Mouse (Mus musculus) heart, adult 8-10 months (tissue): ENCODE results near the gene Rps6ka2. TPM values are rescaled to one million over a fixed set of nuclear protein-coding genes. Genes with fewer than 3 reads are reported as not detected.
A peak's percentile ranks its signal among the peaks of the same experiment; 100 is the strongest.

Source experiments
- DNase-seq: peaks from one replicate; pipeline ENCODE4 v3.0.0; 2022; ENCODE audit warnings: low spot score
- total RNA-seq, 4 experiments: library from RNA; stranded (reverse); gene quantifications; 2 replicates each; pipeline ENCODE4 v1.2.4; 2022

Rps6ka2 gene
- total RNA-seq, 4 experiments from 2014 or later = 44.5 to 56.3 (median 52.4) TPM

- peak; percentile 17 for DNase-seq
Observed at GRCm38 (mm10) chr17:7219044-7219718, 49.3 kb downstream of the Rps6ka2 start.

GRCm38 (mm10) chr17:7221310-7221709 is 51.4 kb downstream of the Rps6ka2 start:
- no peak for DNase-seq

GRCm38 (mm10) chr17:7222198-7222597 is 52.3 kb downstream of the Rps6ka2 start:
- no peak for DNase-seq

GRCm38 (mm10) chr17:7228545-7228944 is 58.6 kb downstream of the Rps6ka2 start:
- no peak for DNase-seq

DNA sequence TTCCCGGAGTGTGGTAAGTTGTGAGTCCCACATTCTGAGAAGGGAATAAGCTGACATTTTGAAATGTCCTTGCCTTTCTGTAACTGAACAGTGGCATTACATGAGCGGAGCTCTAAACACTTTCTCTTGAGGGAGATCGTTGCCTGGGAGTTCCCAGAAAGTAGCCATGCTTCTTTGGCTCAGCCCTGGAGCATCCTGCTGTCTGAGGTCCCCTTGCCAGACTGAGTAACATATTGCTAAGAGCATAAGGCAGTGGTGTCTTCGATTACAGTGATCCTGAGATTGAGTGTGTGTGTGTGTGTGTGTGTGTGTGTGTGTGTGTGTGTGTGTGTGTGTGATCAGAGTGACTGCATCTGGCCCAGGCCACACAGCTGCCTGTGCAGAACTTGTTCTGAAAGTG is 61.4 kb downstream of the Rps6ka2 start:
- DNase-seq = no peak

- no peak for DNase-seq
Observed at GRCm38 (mm10) chr17:7231790-7232189, 61.9 kb downstream of the Rps6ka2 start.

DNA sequence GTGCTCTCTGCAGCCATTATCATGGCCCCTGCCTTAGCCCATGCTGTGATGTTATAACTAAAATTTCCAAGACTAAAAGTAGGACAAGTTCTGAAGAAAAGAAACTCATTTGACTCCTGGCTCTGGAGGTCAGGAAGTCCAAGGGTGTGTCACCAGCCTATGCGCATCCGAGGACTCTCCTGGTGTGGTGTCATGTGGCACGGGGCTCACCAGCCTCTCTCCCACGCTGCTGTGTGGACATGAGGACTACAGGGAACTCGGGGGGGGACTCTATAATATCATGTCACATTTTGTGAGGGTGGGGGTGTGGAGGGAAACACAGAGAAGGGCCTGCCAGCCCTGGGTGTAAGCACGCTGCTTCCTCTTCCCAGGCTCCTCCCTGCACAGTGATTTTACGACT is 62.5 kb downstream of the Rps6ka2 start:
- no peak for DNase-seq

DNA sequence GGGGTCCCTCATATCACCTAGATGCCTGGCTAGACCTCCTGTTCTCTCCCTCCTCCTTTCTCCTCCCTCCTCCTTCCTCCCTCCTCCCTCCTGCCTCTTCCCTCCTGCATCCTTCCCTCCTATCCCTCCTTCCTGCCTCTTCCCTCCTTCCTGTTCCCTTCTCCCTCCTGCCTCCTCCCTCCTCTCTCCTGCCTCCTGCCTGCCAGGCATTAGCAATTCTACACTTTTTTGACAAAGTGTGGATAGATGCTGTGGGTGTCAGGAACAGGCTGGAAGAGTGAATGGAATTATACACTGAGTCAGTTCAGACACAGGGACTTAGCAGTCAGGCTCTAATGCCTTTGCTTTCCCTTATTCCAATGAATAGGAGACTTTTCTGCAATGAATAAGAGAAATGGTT is 63.3 kb downstream of the Rps6ka2 start:
- no peak for DNase-seq

DNA sequence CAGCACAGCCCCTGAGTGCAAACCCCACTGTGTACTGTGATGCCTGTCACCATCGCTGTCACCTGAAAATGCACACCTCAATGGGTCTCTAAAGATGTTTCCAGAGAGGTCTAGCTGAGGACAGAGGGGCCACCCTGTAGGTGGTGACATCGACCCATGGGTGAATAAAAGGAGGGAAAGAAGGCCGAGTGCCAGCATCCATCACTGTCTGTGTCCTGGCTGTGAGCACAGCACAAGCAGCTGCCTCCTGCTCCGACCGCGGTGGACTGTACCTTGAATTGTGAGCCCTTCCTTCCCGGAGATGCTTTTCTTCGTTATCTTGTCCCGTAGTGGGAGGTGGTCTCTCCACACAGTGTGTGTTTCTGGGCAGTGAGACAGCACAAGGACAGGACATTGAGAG is 67.8 kb downstream of the Rps6ka2 start:
- no peak for DNase-seq

- no peak for DNase-seq
Observed at GRCm38 (mm10) chr17:7238766-7239165, 68.9 kb downstream of the Rps6ka2 start.

- no peak for DNase-seq
Observed at GRCm38 (mm10) chr17:7240526-7240925, 70.6 kb downstream of the Rps6ka2 start.

- no peak for DNase-seq
Observed at GRCm38 (mm10) chr17:7245078-7245477, 75.2 kb downstream of the Rps6ka2 start.

DNA sequence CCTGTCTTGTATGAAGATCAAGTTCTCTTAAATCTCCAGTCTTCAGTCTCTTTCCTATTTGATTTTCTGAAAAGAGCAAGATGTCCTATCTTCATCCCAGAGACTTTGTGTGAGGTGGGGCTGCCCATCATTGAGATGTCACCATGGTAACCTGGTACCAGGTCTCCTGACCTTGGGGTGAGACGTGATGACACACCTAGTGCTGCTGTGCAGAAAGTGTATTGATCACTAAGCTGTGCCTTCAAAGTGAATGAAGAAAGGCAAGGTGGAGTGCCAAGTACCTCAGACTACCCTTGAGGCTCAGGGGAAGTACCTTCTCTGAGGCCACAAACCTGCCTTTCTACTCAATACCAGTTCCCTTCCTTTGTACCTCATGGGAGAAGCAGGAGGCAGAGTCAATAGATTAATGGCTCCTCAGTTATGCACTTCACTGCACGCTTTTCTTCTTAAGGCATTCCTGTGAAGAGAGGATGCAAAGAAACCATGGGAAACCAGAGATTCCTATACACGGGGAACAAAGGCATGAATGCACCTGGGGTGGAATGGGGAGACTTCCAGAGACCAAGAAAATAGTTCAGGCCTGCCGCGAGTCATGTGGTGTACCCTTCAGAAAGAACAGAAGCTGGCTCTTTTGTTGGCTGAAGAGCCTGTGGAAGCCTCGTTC is 77.1 kb downstream of the Rps6ka2 start:
- no peak for DNase-seq

- no peak for DNase-seq
Observed at GRCm38 (mm10) chr17:7250373-7250772, 80.5 kb downstream of the Rps6ka2 start.

GRCm38 (mm10) chr17:7257208-7257607 is 87.3 kb downstream of the Rps6ka2 start:
- DNase-seq = no peak

- no peak for DNase-seq
Observed at GRCm38 (mm10) chr17:7258748-7259359, 88.9 kb downstream of the Rps6ka2 start.

- no peak for DNase-seq
Observed at GRCm38 (mm10) chr17:7260360-7260759, 90.4 kb downstream of the Rps6ka2 start.

DNA sequence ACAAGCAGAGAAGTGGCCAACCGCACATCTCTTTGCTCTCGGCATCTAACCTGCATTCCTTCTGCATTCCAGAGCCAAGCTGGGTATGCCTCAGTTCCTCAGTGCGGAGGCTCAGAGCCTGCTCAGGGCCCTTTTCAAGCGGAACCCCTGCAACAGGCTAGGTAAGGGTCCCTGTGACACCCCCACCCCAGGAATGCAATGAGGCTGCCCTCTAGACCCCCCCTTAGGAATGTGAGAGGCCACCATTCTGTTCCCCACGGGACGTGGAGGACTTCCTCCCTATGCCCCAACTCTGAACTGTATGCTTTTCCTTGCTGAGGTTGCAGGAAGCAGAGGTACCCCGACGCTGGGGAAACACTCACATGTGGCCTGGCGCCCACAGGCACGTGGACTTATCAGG is 92.1 kb downstream of the Rps6ka2 start:
- DNase-seq = no peak

- DNase-seq = no peak
Observed at GRCm38 (mm10) chr17:7262620-7263019, 92.7 kb downstream of the Rps6ka2 start.

GRCm38 (mm10) chr17:7264610-7265009 is 94.7 kb downstream of the Rps6ka2 start:
- DNase-seq = no peak

- DNase-seq = no peak
Observed at GRCm38 (mm10) chr17:7265291-7265690, 95.4 kb downstream of the Rps6ka2 start.

DNA sequence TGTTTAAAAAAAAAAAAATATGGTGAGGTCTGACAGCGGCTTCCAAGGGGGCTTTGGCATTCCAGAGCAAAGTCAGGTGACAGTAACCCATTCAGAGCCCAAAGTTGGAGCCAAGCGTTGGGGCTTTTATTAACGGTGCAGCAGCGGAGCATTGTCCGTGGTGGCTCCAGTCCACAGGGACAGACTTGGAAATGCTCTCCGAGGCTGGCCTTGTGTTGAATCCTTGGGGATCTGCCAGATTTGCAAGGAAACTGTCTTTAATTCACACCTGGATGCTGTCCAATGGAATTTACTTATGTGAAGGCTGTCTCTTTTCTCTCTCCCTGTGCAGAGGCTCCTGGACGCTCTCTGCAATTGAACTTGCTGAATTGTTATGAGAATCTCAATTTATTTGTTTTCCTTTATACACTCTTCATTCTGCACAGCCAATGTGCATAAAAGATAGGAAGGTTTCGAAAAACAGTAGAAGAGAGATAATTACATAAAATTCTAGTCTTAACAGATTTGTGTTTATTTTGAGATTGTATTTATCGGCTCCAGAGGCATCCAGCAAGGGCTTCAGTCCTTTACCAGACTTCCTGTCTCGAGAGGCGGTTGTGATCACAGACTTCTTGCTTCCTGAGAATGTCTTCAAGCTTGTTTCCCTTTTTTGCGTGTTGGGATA is 95.9 kb downstream of the Rps6ka2 start:
- no peak for DNase-seq

- no peak for DNase-seq
Observed at GRCm38 (mm10) chr17:7267843-7268242, 97.9 kb downstream of the Rps6ka2 start.
